ENCODE assay signal across 9 mouse cellular contexts in the genomic region with DNA sequence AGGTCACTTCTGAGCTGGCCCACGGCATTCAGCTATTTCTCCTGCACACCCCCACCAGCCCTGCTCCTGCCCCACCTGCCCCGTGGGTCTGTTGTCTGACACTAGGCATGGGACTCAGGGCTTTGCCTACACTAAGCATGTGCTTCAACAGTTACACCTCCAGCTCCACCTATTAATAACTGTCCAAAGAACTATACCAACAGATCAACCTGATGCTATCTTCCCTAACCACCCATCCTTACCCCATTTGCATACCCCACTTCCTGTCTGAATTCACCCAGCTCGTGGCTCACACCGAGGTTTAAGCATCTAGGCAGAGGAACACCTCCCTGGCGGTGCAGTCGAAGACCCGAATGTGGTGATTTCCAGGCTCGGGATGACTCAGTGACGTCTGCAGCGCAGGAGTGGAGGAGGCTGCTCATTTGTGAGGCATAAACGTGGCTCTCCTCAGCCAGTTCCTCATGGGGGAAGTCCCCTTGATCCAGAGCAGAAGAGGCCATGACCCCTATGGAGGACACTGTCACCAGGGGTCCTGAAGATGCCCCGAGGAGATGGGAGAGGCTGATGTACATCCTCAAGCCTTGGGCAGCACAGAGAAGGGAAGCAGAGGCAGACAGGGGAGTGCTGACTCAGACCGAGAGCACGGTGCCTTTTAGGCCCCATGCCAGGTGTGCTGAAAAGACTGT. TPM values are rescaled to one million over a fixed set of nuclear protein-coding genes. Genes with fewer than 3 reads are reported as not detected.
A peak's percentile ranks its signal among the peaks of the same experiment; 100 is the strongest.
DNase-seq lines count a peak whose midpoint lies in the region; ATAC-seq and TF ChIP-seq lines count a peak whose summit lies in the region.
"Had no signal": no experiment of that assay in that cellular context is flagged by ENCODE, and none has a peak within 500 bp of the region (broad histone marks: within the 10 kb centered on the region; RNA-seq: fewer than 3 reads in every experiment).

No protein-coding gene starts in this region.

- no peak overlapping the region for H3K9ac ChIP-seq in heart, postnatal 0 days (replicated peaks; ENCODE audit: low read depth, low read length)
- H3K9ac ChIP-seq in ES-Bruce4 (ENCODE audit: low read depth, poor library complexity, severe bottlenecking): no peak overlapping the region
- H3K9ac ChIP-seq: lung, embryonic 14.5 days had no signal

- no peak for TF ChIP-seq CTCF in heart, postnatal 0 days (IDR thresholded peaks at IDR 0.05; ENCODE audit: low read depth)
- no peak for TF ChIP-seq CTCF in ES-Bruce4 (IDR thresholded peaks at IDR 0.05; ENCODE audit: low read depth, low read length)
- TF ChIP-seq CTCF in kidney, adult 2 months (conservative IDR thresholded peaks at IDR 0.05; ENCODE audit: insufficient read depth, insufficient read length, low read depth, low read length): no peak

- DNase-seq in heart, postnatal 0 days (ENCODE audit: low spot score): no peak
- no peak for DNase-seq in heart, adult 9 months (ENCODE audit: low spot score in 2 of 2)
- DNase-seq in induced T-regulatory cell, adult 2 months (ENCODE audit: low read depth): peak; percentile 97
- DNase-seq in spleen, postnatal 36 days (ENCODE audit: low spot score in 2 of 2): peak; percentile 90 to 91
- no peak for DNase-seq in kidney, adult 2 months
- DNase-seq in cerebellum, adult 9-11 months: no peak
- DNase-seq in layer of hippocampus, postnatal 36 days: no peak
- DNase-seq: lung, embryonic 14.5 days had no signal

- H3K36me3 ChIP-seq in heart, postnatal 0 days (replicated peaks; ENCODE audit: control insufficient read depth, insufficient read depth, low read length): peaks cover 16% of the 10 kb centered on the region; the same call in 1 of the 2 replicates
- H3K36me3 ChIP-seq in ES-Bruce4 (ENCODE audit: control insufficient read depth, insufficient read depth, low read length, poor library complexity, severe bottlenecking): no peaks in the 10 kb centered on the region
- no peaks in the 10 kb centered on the region for H3K36me3 ChIP-seq in kidney, adult 2 months (ENCODE audit: control insufficient read depth, insufficient read depth, low read length)

- H3K4me2 ChIP-seq in heart, postnatal 0 days (ENCODE audit: low read depth, low read length): no peak overlapping the region
- H3K4me2 ChIP-seq: lung, embryonic 14.5 days had no signal

- H3K4me3 ChIP-seq in heart, postnatal 0 days (ENCODE audit: low read depth, low read length): no peak overlapping the region
- no peak overlapping the region; the same call in 1 of the 2 replicates for H3K4me3 ChIP-seq in ES-Bruce4 (ENCODE audit: low read depth, low read length)
- H3K4me3 ChIP-seq in kidney, adult 2 months (ENCODE audit: insufficient read depth, low read depth, low read length): no peak overlapping the region

- no peak for TF ChIP-seq EP300 in heart, postnatal 0 days (IDR thresholded peaks at IDR 0.05; ENCODE audit: low read depth)
- peak; percentile 90 for TF ChIP-seq EP300 in ES-Bruce4 (IDR thresholded peaks at IDR 0.05; ENCODE audit: insufficient read depth, low read depth, low read length)

- 44% methylated on average over 14 of the region's 14 CpGs for WGBS in heart, postnatal 0 days
- 51% methylated on average over 14 of the region's 14 CpGs for WGBS in kidney, adult 2 months

- H3K4me1 ChIP-seq in heart, postnatal 0 days (ENCODE audit: control insufficient read depth, insufficient read depth): no peaks in the 10 kb centered on the region
- peaks cover 18% of the 10 kb centered on the region for H3K4me1 ChIP-seq in ES-Bruce4 (ENCODE audit: control insufficient read depth, insufficient read depth, low read length)
- no peaks in the 10 kb centered on the region for H3K4me1 ChIP-seq in kidney, adult 2 months (ENCODE audit: control insufficient read depth, insufficient read depth, low read length)

- no peak for TF ChIP-seq POLR2A in ES-Bruce4 (IDR thresholded peaks at IDR 0.05; ENCODE audit: insufficient read depth, low read length)
- no peak for TF ChIP-seq POLR2A in kidney, adult 2 months (IDR thresholded peaks at IDR 0.05; ENCODE audit: low read depth, low read length)

- no peak overlapping the region for H3K27ac ChIP-seq in heart, postnatal 0 days (ENCODE audit: low read depth)
- H3K27ac ChIP-seq in ES-Bruce4 (ENCODE audit: insufficient read depth, low read length): peak overlapping the region; percentile 47
- no peak overlapping the region for H3K27ac ChIP-seq in kidney, adult 2 months (ENCODE audit: insufficient read depth, low read depth, low read length)

- H3K9me3 ChIP-seq in heart, postnatal 0 days (replicated peaks; ENCODE audit: control insufficient read depth, low read length): no peaks in the 10 kb centered on the region
- H3K9me3 ChIP-seq in ES-Bruce4 (replicated peaks; ENCODE audit: control insufficient read depth, insufficient read depth, low read length, poor library complexity, severe bottlenecking): no peaks in the 10 kb centered on the region

- ATAC-seq in heart, postnatal 0 days (ENCODE audit: insufficient read depth, low read depth): peak; percentile 24; the same call in 1 of the 2 replicates

- no peaks in the 10 kb centered on the region for H3K27me3 ChIP-seq in heart, postnatal 0 days (ENCODE audit: control insufficient read depth, insufficient read depth, low read length)
- no peaks in the 10 kb centered on the region for H3K27me3 ChIP-seq in ES-Bruce4 (ENCODE audit: control insufficient read depth, insufficient read depth, low read length, poor library complexity, severe bottlenecking)
- no peaks in the 10 kb centered on the region for H3K27me3 ChIP-seq in kidney, adult 2 months (replicated peaks; ENCODE audit: control insufficient read depth, insufficient read depth, low read length)

RNA-seq across cellular contexts. Expression of gene Slc25a19, which starts 13.0 kb away (rescaled TPM):
- total RNA-seq in heart, postnatal 0 days (2014; rRNA removed; ENCODE audit: low replicate concordance): 25.0 and 35.1 TPM in 2 replicates
- 35.0 and 41.0 TPM in 2 replicates for polyA plus RNA-seq in heart, postnatal 0 days (2015; fragmentation: Nextera tagmentation; extraction: Ambion mirVana)
- 34.7 and 35.8 TPM in 2 replicates for polyA plus RNA-seq in ES-Bruce4 (2011; ENCODE audit: insufficient read depth, insufficient read length, low read depth, missing spikeins)
- polyA plus RNA-seq in kidney, adult 2 months (2012; rRNA removed): 144 and 172 TPM in 2 replicates
- 10 to 100 TPM; 64.0 to 66.0 TPM for total RNA-seq in layer of hippocampus, postnatal 36 days (2021)

RNA-seq across cellular contexts. Expression of gene Mif4gd, which starts 28.4 kb away (rescaled TPM):
- 31.5 and 38.4 TPM in 2 replicates for total RNA-seq in heart, postnatal 0 days (2014; rRNA removed; ENCODE audit: low replicate concordance)
- polyA plus RNA-seq in heart, postnatal 0 days (2015; fragmentation: Nextera tagmentation; extraction: Ambion mirVana): 34.1 and 34.5 TPM in 2 replicates
- polyA plus RNA-seq in ES-Bruce4 (2011; ENCODE audit: insufficient read depth, insufficient read length, low read depth, missing spikeins): 50.4 and 55.0 TPM in 2 replicates
- polyA plus RNA-seq in kidney, adult 2 months (2012; rRNA removed): 138 and 144 TPM in 2 replicates
- 10 to 100 TPM; 21.0 to 21.2 TPM for total RNA-seq in layer of hippocampus, postnatal 36 days (2021)

RNA-seq across cellular contexts. Expression of gene Gga3, which starts 37.3 kb away (rescaled TPM):
- total RNA-seq in heart, postnatal 0 days (2014; rRNA removed; ENCODE audit: low replicate concordance): 11.8 and 24.0 TPM in 2 replicates
- polyA plus RNA-seq in heart, postnatal 0 days (2015; fragmentation: Nextera tagmentation; extraction: Ambion mirVana): 7.0 and 7.2 TPM in 2 replicates
- 69.3 and 79.4 TPM in 2 replicates for polyA plus RNA-seq in ES-Bruce4 (2011; ENCODE audit: insufficient read depth, insufficient read length, low read depth, missing spikeins)
- 16.9 and 17.7 TPM in 2 replicates for polyA plus RNA-seq in kidney, adult 2 months (2012; rRNA removed)
- total RNA-seq in layer of hippocampus, postnatal 36 days (2021): 10 to 100 TPM; 68.7 to 80.7 TPM

RNA-seq across cellular contexts. Expression of gene Mrps7, which starts 37.4 kb away (rescaled TPM):
- total RNA-seq in heart, postnatal 0 days (2014; rRNA removed; ENCODE audit: low replicate concordance): 53.1 and 56.7 TPM in 2 replicates
- 85.1 and 86.4 TPM in 2 replicates for polyA plus RNA-seq in heart, postnatal 0 days (2015; fragmentation: Nextera tagmentation; extraction: Ambion mirVana)
- polyA plus RNA-seq in ES-Bruce4 (2011; ENCODE audit: insufficient read depth, insufficient read length, low read depth, missing spikeins): 29.3 and 35.5 TPM in 2 replicates
- 51.7 and 53.1 TPM in 2 replicates for polyA plus RNA-seq in kidney, adult 2 months (2012; rRNA removed)
- 10 to 100 TPM; 48.8 to 61.3 TPM for total RNA-seq in layer of hippocampus, postnatal 36 days (2021)

Comparison
In these comparisons a context has a peak if more than half of its experiments do, and no peak if none do; other contexts are left out.
1. DNase-seq: peak in induced T-regulatory cell, adult 2 months (single experiment) and spleen, postnatal 36 days (2 of 2); none in heart, postnatal 0 days (single experiment), heart, adult 9 months (0 of 2), kidney, adult 2 months (single experiment), cerebellum, adult 9-11 months (single experiment) and layer of hippocampus, postnatal 36 days (0 of 2).